Mouse (Mus musculus) midbrain, embryonic 16.5 days (tissue): ENCODE results near the gene Slc28a3. TPM values are rescaled to one million over a fixed set of nuclear protein-coding genes. Genes with fewer than 3 reads are reported as not detected.

Experiments used
- ATAC-seq: fragments of 200-750 bp; cut with Nextera tagmentation; 2 replicates; pipeline ENCODE4 v1.8.0; 2017; ENCODE audit warnings: moderate TSS enrichment
- H3K27ac ChIP-seq: fragments of 300-500 bp; sonication (generic); 2 replicates; pipeline ENCODE4 v1.5.1; 2014; ENCODE audit warnings: mild to moderate bottlenecking, low read length, mixed read lengths
- H3K27me3 ChIP-seq: fragments of 300-500 bp; sonication (generic); 2 replicates; pipeline ENCODE4 v1.6.1; 2014; ENCODE audit warnings: low read depth, low read length, mixed read lengths; ENCODE audit not compliant: control insufficient read depth, insufficient read depth
- H3K36me3 ChIP-seq: fragments of 300-500 bp; sonication (generic); 2 replicates; pipeline ENCODE4 v1.6.1; 2014; ENCODE audit warnings: mild to moderate bottlenecking, low read length, moderate library complexity, mixed read lengths; ENCODE audit not compliant: control insufficient read depth, insufficient read depth
- H3K4me1 ChIP-seq: fragments of 300-500 bp; sonication (generic); 2 replicates; pipeline ENCODE4 v1.6.1; 2014; ENCODE audit warnings: mild to moderate bottlenecking, low read length, mixed read lengths; ENCODE audit not compliant: control insufficient read depth, insufficient read depth
- H3K4me2 ChIP-seq: fragments of 300-500 bp; sonication (generic); 2 replicates; pipeline ENCODE4 v1.6.1; 2014; ENCODE audit warnings: mild to moderate bottlenecking, low read length, mixed read lengths
- H3K4me3 ChIP-seq: fragments of 300-500 bp; sonication (generic); 2 replicates; pipeline ENCODE4 v1.5.1; 2014; ENCODE audit warnings: low read depth, mild to moderate bottlenecking, low read length, moderate library complexity, mixed read lengths
- H3K9ac ChIP-seq: fragments of 300-500 bp; sonication (generic); 2 replicates; pipeline ENCODE4 v1.6.1; 2014; ENCODE audit warnings: low read depth, low read length, mixed read lengths
- H3K9me3 ChIP-seq: fragments of 300-500 bp; sonication (generic); replicated peaks from 2 replicates; pipeline ENCODE4 v1.6.1; 2014; ENCODE audit warnings: mild to moderate bottlenecking, low read length, mixed read lengths; ENCODE audit not compliant: control insufficient read depth, poor library complexity, severe bottlenecking
- WGBS: fragments of 180-500 bp; shearing (Covaris S2); extraction: QIAGEN DNeasy Blood & Tissue Kit; methylation state at CpG from one replicate; pipeline ENCODE4 v1.1.7; 2014; 5-methylcytosine and 5-hydroxymethylcytosine counted together
- polyA plus RNA-seq: library from polyadenylated mRNA; unstranded; fragments of >200 nt; fragmentation: Nextera tagmentation; extraction: Ambion mirVana; gene quantifications from 2 replicates; pipeline ENCODE4 v1.2.1, GENCODE M21; 2015

The Slc28a3 gene
- polyA plus RNA-seq, 1 experiment from 2014 or later, result not detected

DNA sequence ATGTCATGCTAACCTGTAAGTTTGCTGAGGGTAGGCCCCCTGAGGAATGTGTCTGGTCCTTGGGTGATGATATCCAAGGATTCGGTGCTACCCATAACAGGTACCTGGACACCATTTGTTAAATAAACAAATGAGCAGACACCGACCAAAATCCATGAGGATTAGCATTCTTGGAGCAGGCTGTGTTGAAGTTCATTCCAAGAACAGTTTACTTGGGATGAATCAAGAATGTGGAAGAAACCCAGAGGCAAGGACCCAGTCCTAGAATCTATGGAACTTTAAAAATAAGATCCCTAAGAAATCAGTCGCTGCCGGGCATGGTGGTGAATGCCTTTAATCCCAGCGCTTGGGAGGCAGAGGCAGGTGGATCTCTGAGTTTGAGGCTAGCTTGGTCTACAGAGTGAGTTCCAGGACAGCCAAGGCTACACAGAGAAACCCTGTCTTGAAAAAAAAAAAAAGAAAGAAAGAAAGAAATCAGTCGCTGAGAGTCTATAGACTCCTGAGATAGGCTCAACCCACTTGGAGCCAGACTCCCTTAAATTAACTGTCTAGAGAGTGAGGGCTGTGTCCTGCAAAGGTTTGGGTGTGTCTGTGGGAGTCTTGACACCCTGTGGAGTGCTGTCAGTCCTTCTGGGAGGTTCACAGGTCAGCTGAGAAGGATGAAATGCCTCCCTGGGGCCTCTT lies 73.3 kb downstream of the Slc28a3 start:
- Histone ChIP-seq H3K4me2 (no peak overlapping the region), H3K27ac (no peak overlapping the region), H3K9me3 (no peaks in the 10 kb centered on the region), H3K36me3 (no peaks in the 10 kb centered on the region), H3K4me3 (no peak overlapping the region), H3K9ac (no peak overlapping the region), H3K4me1 (peaks cover 4% of the 10 kb centered on the region; the same call in 1 of the 2 replicates), H3K27me3 (no peaks in the 10 kb centered on the region)
- ATAC-seq, result no peak
- WGBS, result 93% methylated on average over 6 of the region's 6 CpGs

GRCm38 (mm10) chr13:58536466-58537231 lies 74.0 kb downstream of the Slc28a3 start:
- no peaks in the 10 kb centered on the region for H3K36me3 ChIP-seq
- peaks cover 4% of the 10 kb centered on the region; the same call in 1 of the 2 replicates for H3K4me1 ChIP-seq
- H3K4me3 ChIP-seq, result no peak overlapping the region
- H3K27ac ChIP-seq, result no peak overlapping the region
- H3K4me2 ChIP-seq, result no peak overlapping the region
- WGBS, result 77% methylated on average over 2 of the region's 2 CpGs
- H3K9ac ChIP-seq, result no peak overlapping the region
- H3K9me3 ChIP-seq, result no peaks in the 10 kb centered on the region
- no peak for ATAC-seq
- no peaks in the 10 kb centered on the region for H3K27me3 ChIP-seq

- no peak overlapping the region for H3K4me2 ChIP-seq
- peaks cover 4% of the 10 kb centered on the region; the same call in 1 of the 2 replicates for H3K4me1 ChIP-seq
These were observed 75.4 kb downstream of the Slc28a3 start for GRCm38 (mm10) chr13:58535321-58535720.

DNA sequence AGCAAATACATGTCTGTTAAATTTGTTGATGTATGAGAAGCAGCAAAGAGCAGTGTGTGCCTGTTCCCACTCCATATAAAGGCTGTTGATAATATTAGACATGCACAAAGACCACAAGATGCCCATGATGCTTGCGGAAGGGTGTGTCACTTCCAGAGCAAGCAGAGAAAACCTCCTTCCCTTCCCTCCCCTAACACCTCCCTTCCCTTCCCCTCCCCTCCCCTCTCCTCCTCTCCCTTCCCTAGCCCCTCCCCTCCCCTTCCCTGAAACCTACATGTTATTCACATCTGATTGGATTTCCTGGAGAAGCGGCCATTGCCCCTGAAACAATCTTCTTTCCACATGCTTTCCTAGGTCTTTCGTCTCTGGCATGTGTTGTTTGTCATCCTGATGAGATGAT lies 75.8 kb downstream of the Slc28a3 start:
- ATAC-seq, result no peak
- Histone ChIP-seq H3K9ac (no peak overlapping the region), H3K27me3 (no peaks in the 10 kb centered on the region), H3K36me3 (no peaks in the 10 kb centered on the region), H3K27ac (no peak overlapping the region), H3K4me3 (no peak overlapping the region), H3K4me1 (peaks cover 4% of the 10 kb centered on the region; the same call in 1 of the 2 replicates), H3K4me2 (no peak overlapping the region), H3K9me3 (no peaks in the 10 kb centered on the region)
- WGBS, result 70% methylated on average over 3 of the region's 3 CpGs

More at GRCm38 (mm10) chr13:58535321-58535720, 75.4 kb downstream of the Slc28a3 start:
- no peaks in the 10 kb centered on the region for H3K27me3 ChIP-seq
- 72% methylated on average over 2 of the region's 2 CpGs for WGBS
- H3K36me3 ChIP-seq, result no peaks in the 10 kb centered on the region
- no peak overlapping the region for H3K27ac ChIP-seq
- no peak overlapping the region for H3K9ac ChIP-seq
- H3K9me3 ChIP-seq, result no peaks in the 10 kb centered on the region
- H3K4me3 ChIP-seq, result no peak overlapping the region
- no peak for ATAC-seq

- Histone ChIP-seq H3K27ac (no peak overlapping the region), H3K4me3 (no peak overlapping the region), H3K36me3 (no peaks in the 10 kb centered on the region), H3K27me3 (no peaks in the 10 kb centered on the region), H3K9ac (no peak overlapping the region), H3K4me1 (peaks cover 3% of the 10 kb centered on the region; the same call in 1 of the 2 replicates), H3K9me3 (no peaks in the 10 kb centered on the region), H3K4me2 (no peak overlapping the region)
- no peak for ATAC-seq
- WGBS, result 86% methylated on average over 7 of the region's 7 CpGs
These were observed 76.3 kb downstream of the Slc28a3 start for GRCm38 (mm10) chr13:58534216-58534841.

GRCm38 (mm10) chr13:58524581-58524980 lies 86.1 kb downstream of the Slc28a3 start:
- Histone ChIP-seq H3K27me3 (no peaks in the 10 kb centered on the region), H3K9me3 (no peaks in the 10 kb centered on the region), H3K4me1 (peaks cover 5% of the 10 kb centered on the region; the same call in 1 of the 2 replicates), H3K36me3 (no peaks in the 10 kb centered on the region), H3K27ac (no peak overlapping the region), H3K4me3 (no peak overlapping the region), H3K4me2 (no peak overlapping the region), H3K9ac (no peak overlapping the region)
- ATAC-seq, result no peak
- 91% methylated on average over 3 of the region's 3 CpGs for WGBS

GRCm38 (mm10) chr13:58523761-58524117 lies 86.9 kb downstream of the Slc28a3 start:
- no peak for ATAC-seq
- H3K4me1 ChIP-seq, result peaks cover 5% of the 10 kb centered on the region; the same call in 1 of the 2 replicates
- no peaks in the 10 kb centered on the region for H3K36me3 ChIP-seq
- H3K27ac ChIP-seq, result no peak overlapping the region
- H3K9ac ChIP-seq, result no peak overlapping the region
- no peaks in the 10 kb centered on the region for H3K9me3 ChIP-seq
- WGBS, result 77% methylated on average over 7 of the region's 7 CpGs
- H3K4me3 ChIP-seq, result no peak overlapping the region
- H3K4me2 ChIP-seq, result no peak overlapping the region
- no peaks in the 10 kb centered on the region for H3K27me3 ChIP-seq

GRCm38 (mm10) chr13:58523011-58523760 lies 87.5 kb downstream of the Slc28a3 start:
- 35% methylated on average over 20 of the region's 20 CpGs for WGBS
- no peak for ATAC-seq
- Histone ChIP-seq H3K36me3 (no peaks in the 10 kb centered on the region), H3K9me3 (no peaks in the 10 kb centered on the region), H3K27ac (no peak overlapping the region), H3K4me1 (peaks cover 5% of the 10 kb centered on the region; the same call in 1 of the 2 replicates), H3K27me3 (no peaks in the 10 kb centered on the region), H3K4me3 (no peak overlapping the region), H3K9ac (no peak overlapping the region), H3K4me2 (no peak overlapping the region; the same call in 1 of the 2 replicates)
